Mouse (Mus musculus) liver, embryonic 16.5 days (tissue): ENCODE results near the gene Tmc6. TPM values are rescaled to one million over a fixed set of nuclear protein-coding genes. Genes with fewer than 3 reads are reported as not detected.

Experiments used
- ATAC-seq: fragments of 200-750 bp; cut with Nextera tagmentation; 2 replicates; pipeline ENCODE4 v1.8.0; 2017; ENCODE audit warnings: low read depth, mild to moderate bottlenecking, moderate number of reproducible peaks, moderate library complexity
- H3K27ac ChIP-seq: fragments of 300-500 bp; sonication (generic); 2 replicates; pipeline ENCODE4 v1.5.1; 2014; ENCODE audit warnings: mild to moderate bottlenecking, low read length
- H3K27me3 ChIP-seq: fragments of 300-500 bp; sonication (generic); 2 replicates; pipeline ENCODE4 v1.6.1; 2014; ENCODE audit warnings: low read depth, low read length, mixed read lengths; ENCODE audit not compliant: control insufficient read depth, insufficient read depth
- H3K36me3 ChIP-seq: fragments of 300-500 bp; sonication (generic); 2 replicates; pipeline ENCODE4 v1.6.1; 2014; ENCODE audit warnings: mild to moderate bottlenecking; ENCODE audit not compliant: control insufficient read depth, insufficient read depth
- H3K4me1 ChIP-seq: fragments of 300-500 bp; sonication (generic); 2 replicates; pipeline ENCODE4 v1.6.1; 2014; ENCODE audit warnings: low read depth, low read length, mixed read lengths; ENCODE audit not compliant: control insufficient read depth
- H3K4me2 ChIP-seq: fragments of 300-500 bp; sonication (generic); 2 replicates; pipeline ENCODE4 v1.6.1; 2014; ENCODE audit warnings: low read depth, low read length, mixed read lengths
- H3K4me3 ChIP-seq: fragments of 300-500 bp; sonication (generic); 2 replicates; pipeline ENCODE4 v1.5.1; 2014; ENCODE audit warnings: low read depth, mild to moderate bottlenecking, low read length
- H3K9ac ChIP-seq: fragments of 300-500 bp; sonication (generic); 2 replicates; pipeline ENCODE4 v1.6.1; 2014; ENCODE audit warnings: low read depth, low read length
- H3K9me3 ChIP-seq: fragments of 300-500 bp; sonication (generic); replicated peaks from 2 replicates; pipeline ENCODE4 v1.6.1; 2016; ENCODE audit warnings: low read length; ENCODE audit not compliant: control insufficient read depth
- WGBS: fragments of 180-500 bp; shearing (Covaris S2); extraction: QIAGEN DNeasy Blood & Tissue Kit; methylation state at CpG from one replicate; pipeline ENCODE4 v1.1.7; 2014; ENCODE audit not compliant: insufficient replicate concordance; 5-methylcytosine and 5-hydroxymethylcytosine counted together
- polyA plus RNA-seq: library from polyadenylated mRNA; unstranded; fragments of >200 nt; fragmentation: Nextera tagmentation; extraction: Ambion mirVana; gene quantifications from 2 replicates; pipeline ENCODE4 v1.2.1, GENCODE M21; 2015

The Tmc6 gene
- polyA plus RNA-seq, 1 experiment from 2014 or later: 45.6 TPM

- no peak overlapping the region for H3K4me3 ChIP-seq
- no peaks in the 10 kb centered on the region for H3K9me3 ChIP-seq
- no peaks in the 10 kb centered on the region for H3K27me3 ChIP-seq
- ATAC-seq: no peak
- H3K4me1 ChIP-seq: no peaks in the 10 kb centered on the region
- no peak overlapping the region for H3K27ac ChIP-seq
- WGBS: 88% methylated on average over 13 of the region's 13 CpGs
- no peak overlapping the region for H3K9ac ChIP-seq
- peaks cover 49% of the 10 kb centered on the region for H3K36me3 ChIP-seq
- H3K4me2 ChIP-seq: no peak overlapping the region
Observed at GRCm38 (mm10) chr11:117761801-117762200, 20.2 kb downstream of the Tmc6 start.

GRCm38 (mm10) chr11:117760374-117761119, 21.5 kb downstream of the Tmc6 start:
- no peak for ATAC-seq
- Histone ChIP-seq H3K27ac (no peak overlapping the region), H3K27me3 (no peaks in the 10 kb centered on the region), H3K36me3 (peaks cover 47% of the 10 kb centered on the region), H3K9ac (no peak overlapping the region), H3K9me3 (no peaks in the 10 kb centered on the region), H3K4me3 (no peak overlapping the region), H3K4me1 (no peaks in the 10 kb centered on the region), H3K4me2 (no peak overlapping the region)
- WGBS: 83% methylated on average over 26 of the region's 26 CpGs

GRCm38 (mm10) chr11:117759267-117759666, 22.7 kb downstream of the Tmc6 start:
- Histone ChIP-seq H3K9me3 (no peaks in the 10 kb centered on the region), H3K36me3 (peaks cover 37% of the 10 kb centered on the region), H3K4me2 (no peak overlapping the region), H3K27me3 (no peaks in the 10 kb centered on the region), H3K9ac (no peak overlapping the region), H3K4me3 (no peak overlapping the region), H3K4me1 (no peaks in the 10 kb centered on the region), H3K27ac (no peak overlapping the region)
- no peak for ATAC-seq
- WGBS: 82% methylated on average over 10 of the region's 10 CpGs

GRCm38 (mm10) chr11:117755891-117756290, 26.1 kb downstream of the Tmc6 start:
- H3K9ac ChIP-seq: no peak overlapping the region
- no peak overlapping the region for H3K4me2 ChIP-seq
- H3K27ac ChIP-seq: no peak overlapping the region
- H3K9me3 ChIP-seq: no peaks in the 10 kb centered on the region
- H3K4me3 ChIP-seq: no peak overlapping the region
- H3K27me3 ChIP-seq: no peaks in the 10 kb centered on the region
- 87% methylated on average over 7 of the region's 7 CpGs for WGBS
- ATAC-seq: no peak
- H3K4me1 ChIP-seq: no peaks in the 10 kb centered on the region
- peaks cover 40% of the 10 kb centered on the region for H3K36me3 ChIP-seq

GRCm38 (mm10) chr11:117751544-117751943, 30.5 kb downstream of the Tmc6 start:
- H3K36me3 ChIP-seq: peaks cover 36% of the 10 kb centered on the region
- no peak overlapping the region for H3K4me2 ChIP-seq
- no peak overlapping the region for H3K4me3 ChIP-seq
- WGBS: 80% methylated on average over 6 of the region's 6 CpGs
- no peak overlapping the region for H3K27ac ChIP-seq
- H3K9me3 ChIP-seq: no peaks in the 10 kb centered on the region
- no peak for ATAC-seq
- no peaks in the 10 kb centered on the region for H3K27me3 ChIP-seq
- H3K4me1 ChIP-seq: no peaks in the 10 kb centered on the region
- H3K9ac ChIP-seq: no peak overlapping the region

GRCm38 (mm10) chr11:117749414-117749813, 32.6 kb downstream of the Tmc6 start:
- Histone ChIP-seq H3K4me1 (no peaks in the 10 kb centered on the region), H3K36me3 (peaks cover 30% of the 10 kb centered on the region), H3K4me3 (no peak overlapping the region), H3K9me3 (no peaks in the 10 kb centered on the region), H3K27ac (no peak overlapping the region), H3K4me2 (no peak overlapping the region), H3K27me3 (no peaks in the 10 kb centered on the region), H3K9ac (no peak overlapping the region)
- ATAC-seq: no peak
- WGBS: 90% methylated on average over 10 of the region's 10 CpGs

- H3K4me3 ChIP-seq: no peak overlapping the region
- H3K4me1 ChIP-seq: no peaks in the 10 kb centered on the region
- peaks cover 28% of the 10 kb centered on the region for H3K36me3 ChIP-seq
- H3K4me2 ChIP-seq: no peak overlapping the region
- H3K27me3 ChIP-seq: no peaks in the 10 kb centered on the region
- H3K27ac ChIP-seq: no peak overlapping the region
- WGBS: 75% methylated on average over 4 of the region's 4 CpGs
- H3K9ac ChIP-seq: no peak overlapping the region
- ATAC-seq: no peak
- no peaks in the 10 kb centered on the region for H3K9me3 ChIP-seq
Observed at GRCm38 (mm10) chr11:117748628-117749027, 33.4 kb downstream of the Tmc6 start.

- H3K27me3 ChIP-seq: no peaks in the 10 kb centered on the region
- WGBS: 44% methylated on average over 4 of the region's 4 CpGs
- no peak overlapping the region for H3K9ac ChIP-seq
- no peaks in the 10 kb centered on the region for H3K4me1 ChIP-seq
- ATAC-seq: no peak; the same call in 1 of the 2 replicates
- H3K36me3 ChIP-seq: peaks cover 43% of the 10 kb centered on the region
- H3K4me2 ChIP-seq: no peak overlapping the region
- H3K27ac ChIP-seq: no peak overlapping the region
- no peak overlapping the region for H3K4me3 ChIP-seq
- no peaks in the 10 kb centered on the region for H3K9me3 ChIP-seq
Observed at GRCm38 (mm10) chr11:117743454-117744030, 38.5 kb downstream of the Tmc6 start.

- H3K36me3 ChIP-seq: peaks cover 47% of the 10 kb centered on the region
- no peaks in the 10 kb centered on the region for H3K4me1 ChIP-seq
- H3K27ac ChIP-seq: no peak overlapping the region
- H3K4me3 ChIP-seq: no peak overlapping the region
- H3K9me3 ChIP-seq: no peaks in the 10 kb centered on the region
- no peak overlapping the region for H3K4me2 ChIP-seq
- WGBS: 75% methylated on average over 8 of the region's 8 CpGs
- no peaks in the 10 kb centered on the region for H3K27me3 ChIP-seq
- no peak overlapping the region for H3K9ac ChIP-seq
- ATAC-seq: no peak
Observed at GRCm38 (mm10) chr11:117742715-117743114, 39.3 kb downstream of the Tmc6 start.
